ENCODE assay signal across 13 mouse cellular contexts in genomic region chr4:46828141-46828571, GRCm38 (mm10).
DNase-seq lines count a peak whose midpoint lies in the region; ATAC-seq and TF ChIP-seq lines count a peak whose summit lies in the region.
"Had no signal": no experiment of that assay in that cellular context is flagged by ENCODE, and none has a peak within 500 bp of the region (broad histone marks: within the 10 kb centered on the region; RNA-seq: fewer than 3 reads in every experiment).

No protein-coding gene starts in this region.

- H3K27me3 ChIP-seq in forebrain, embryonic 15.5 days, result no peaks in the 10 kb centered on the region
- peaks cover 16% of the 10 kb centered on the region for H3K27me3 ChIP-seq in forebrain, embryonic 13.5 days
- no peaks in the 10 kb centered on the region for H3K27me3 ChIP-seq in cerebellum, adult 2 months (ENCODE audit: control insufficient read depth, insufficient read depth, low read length)
- H3K27me3 ChIP-seq in hindbrain, embryonic 16.5 days (replicated peaks; ENCODE audit: control insufficient read depth, insufficient read depth, low read length), result no peaks in the 10 kb centered on the region
- H3K27me3 ChIP-seq: heart, embryonic 13.5 days; liver, embryonic 13.5 days had no signal

- 0 out of 2 replicates have a peak overlapping the region, but pooled peaks have one; percentile 17 for H3K27ac ChIP-seq in forebrain, embryonic 15.5 days (replicated peaks)
- no peak overlapping the region for H3K27ac ChIP-seq in forebrain, embryonic 13.5 days
- H3K27ac ChIP-seq in cerebellum, adult 2 months (ENCODE audit: insufficient read depth, low read length), result peak overlapping the region; percentile 65
- peak overlapping the region; percentile 42 for H3K27ac ChIP-seq in hindbrain, embryonic 16.5 days (ENCODE audit: low read depth, low read length)
- H3K27ac ChIP-seq: heart, embryonic 13.5 days; liver, embryonic 13.5 days had no signal

- no peak for ATAC-seq in forebrain, embryonic 15.5 days (replicated peaks)
- no peak for ATAC-seq in forebrain, embryonic 13.5 days
- ATAC-seq in hindbrain, embryonic 16.5 days, result no peak

- no peak overlapping the region for H3K4me3 ChIP-seq in forebrain, embryonic 15.5 days
- H3K4me3 ChIP-seq in forebrain, embryonic 13.5 days, result no peak overlapping the region
- H3K4me3 ChIP-seq in cerebellum, adult 2 months (replicated peaks; ENCODE audit: insufficient read depth, low read depth, low read length), result no peak overlapping the region
- no peak overlapping the region for H3K4me3 ChIP-seq in hindbrain, embryonic 16.5 days (ENCODE audit: low read length)
- H3K4me3 ChIP-seq: heart, embryonic 13.5 days; liver, embryonic 13.5 days had no signal

- TF ChIP-seq CTCF in cerebellum, adult 2 months (IDR thresholded peaks at IDR 0.05; ENCODE audit: borderline replicate concordance, insufficient read depth, low read depth, low read length), result no peak

- H3K9ac ChIP-seq in forebrain, embryonic 15.5 days (replicated peaks), result no peak overlapping the region
- no peak overlapping the region for H3K9ac ChIP-seq in forebrain, embryonic 13.5 days
- no peak overlapping the region for H3K9ac ChIP-seq in hindbrain, embryonic 16.5 days (ENCODE audit: low read depth, low read length)
- H3K9ac ChIP-seq: heart, embryonic 13.5 days; liver, embryonic 13.5 days had no signal

- no peak for TF ChIP-seq POLR2A in cerebellum, adult 2 months (IDR thresholded peaks at IDR 0.05; ENCODE audit: borderline replicate concordance, insufficient read depth, low read length)

- peaks cover 18% of the 10 kb centered on the region for H3K4me1 ChIP-seq in forebrain, embryonic 15.5 days
- 0 out of 2 replicates have a peak, but pooled peaks cover 5% of the 10 kb centered on the region for H3K4me1 ChIP-seq in forebrain, embryonic 13.5 days
- peaks cover 58% of the 10 kb centered on the region for H3K4me1 ChIP-seq in cerebellum, adult 2 months (ENCODE audit: control insufficient read depth, insufficient read depth, low read length)
- H3K4me1 ChIP-seq in hindbrain, embryonic 16.5 days (ENCODE audit: control insufficient read depth, insufficient read depth, low read depth, low read length), result peaks cover 16% of the 10 kb centered on the region
- H3K4me1 ChIP-seq: heart, embryonic 13.5 days had no signal

- H3K36me3 ChIP-seq in forebrain, embryonic 15.5 days, result no peaks in the 10 kb centered on the region
- no peaks in the 10 kb centered on the region for H3K36me3 ChIP-seq in forebrain, embryonic 13.5 days (ENCODE audit: poor library complexity, severe bottlenecking)
- H3K36me3 ChIP-seq in hindbrain, embryonic 16.5 days (ENCODE audit: control insufficient read depth, insufficient read depth, low read length), result no peaks in the 10 kb centered on the region
- H3K36me3 ChIP-seq: heart, embryonic 13.5 days; liver, embryonic 13.5 days had no signal

- intact Hi-C loops in left cerebral cortex, postnatal 4 days (cut with DNase I), result no loop called here

- WGBS in forebrain, embryonic 15.5 days, result 73% methylated on average over 5 of the region's 5 CpGs
- WGBS in forebrain, embryonic 13.5 days, result 76% methylated on average over 5 of the region's 5 CpGs
- 14% methylated on average over 5 of the region's 5 CpGs for WGBS in cerebellum, adult 2 months
- WGBS in hindbrain, embryonic 16.5 days, result 74% methylated on average over 5 of the region's 5 CpGs

- H3K9me3 ChIP-seq in forebrain, embryonic 15.5 days, result no peaks in the 10 kb centered on the region
- no peaks in the 10 kb centered on the region for H3K9me3 ChIP-seq in forebrain, embryonic 13.5 days (replicated peaks)
- H3K9me3 ChIP-seq in hindbrain, embryonic 16.5 days (ENCODE audit: control insufficient read depth, low read length), result no peaks in the 10 kb centered on the region
- H3K9me3 ChIP-seq: heart, embryonic 13.5 days; liver, embryonic 13.5 days had no signal

- no peak overlapping the region for H3K4me2 ChIP-seq in forebrain, embryonic 15.5 days (replicated peaks)
- H3K4me2 ChIP-seq in forebrain, embryonic 13.5 days, result no peak overlapping the region
- no peak overlapping the region for H3K4me2 ChIP-seq in hindbrain, embryonic 16.5 days (ENCODE audit: low read length)
- H3K4me2 ChIP-seq: heart, embryonic 13.5 days; liver, embryonic 13.5 days had no signal

- peak; percentile 53 to 68 for DNase-seq in left cerebral cortex, adult 18-20 months (ENCODE audit: low spot score in 2 of 2)
- DNase-seq in left cerebral cortex, postnatal 4 days, result no peak
- peak; percentile 67 to 79 for DNase-seq in cerebellum, adult 2 months
- no peak for DNase-seq in spleen, postnatal 4 days (ENCODE audit: low spot score in 2 of 2)
- no peak for DNase-seq in thymus, postnatal 14 days
- DNase-seq: B cell, adult 2 months; kidney, adult 9 months; liver, embryonic 13.5 days; lung, postnatal 14 days had no signal

Comparison
In these comparisons a context has a peak if more than half of its experiments do, and no peak if none do; other contexts are left out.
1. DNase-seq: peak in left cerebral cortex, adult 18-20 months (2 of 2) and cerebellum, adult 2 months (2 of 2); none in left cerebral cortex, postnatal 4 days (single experiment), spleen, postnatal 4 days (0 of 2) and thymus, postnatal 14 days (single experiment).